Mouse (Mus musculus): ENCODE measurements at regions not wholly inside any gene's neighbourhood (a gene's known extent, or its start where the extent isn't known, plus 50 kb on each side); places are given as distances from the start of the nearest gene placed in this dataset.
"Not testable (repeated sequence)": the region's sequence is repeated elsewhere in the genome, so short reads cannot be mapped to it uniquely, and the experiment has no call there.

DNA sequence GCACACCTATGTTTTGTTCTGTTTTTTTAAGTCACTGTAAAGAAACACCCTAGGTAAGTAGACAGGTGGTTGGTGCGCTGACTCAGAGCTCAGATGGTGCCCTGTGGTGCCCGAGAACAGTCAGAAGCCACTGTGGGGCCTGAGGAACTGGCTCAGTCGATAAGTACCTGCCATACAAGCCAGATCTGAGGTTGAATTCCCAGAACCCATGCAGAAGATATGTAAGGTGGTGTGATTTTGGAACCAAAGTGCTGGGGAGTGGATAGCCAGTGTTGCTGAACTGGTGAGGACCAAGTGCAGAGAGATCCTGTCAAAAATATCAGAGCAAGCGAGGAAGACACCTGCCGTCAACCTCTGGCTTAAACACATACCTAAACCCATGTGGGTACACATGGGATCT, 65.4 kb downstream of the Chst1 start:
- no peak for DNase-seq

GRCm38 (mm10) chr2:92667192-92667591, 67.7 kb downstream of the Chst1 start:
- DNase-seq = no peak

DNA sequence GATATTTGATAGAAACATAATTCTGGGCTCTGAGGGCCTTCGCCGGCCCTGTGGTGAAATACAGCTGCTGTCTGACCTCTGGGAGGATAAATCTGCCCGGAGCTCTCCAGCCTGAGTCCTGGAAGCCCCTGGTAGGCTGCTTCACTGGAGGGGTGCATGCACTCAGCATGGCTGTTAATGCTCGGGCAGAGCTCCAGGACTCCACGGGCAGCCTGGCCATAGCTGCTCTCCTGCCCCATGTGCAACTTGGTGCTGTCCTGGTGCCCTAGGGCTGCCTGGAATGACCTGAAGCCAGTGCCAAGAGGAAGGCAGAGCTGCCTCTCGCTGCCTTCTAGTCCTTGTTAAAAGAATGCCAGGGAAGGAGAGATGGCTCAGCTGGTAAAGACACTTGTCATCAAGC, 68.2 kb downstream of the Chst1 start:
- DNase-seq = no peak

DNA sequence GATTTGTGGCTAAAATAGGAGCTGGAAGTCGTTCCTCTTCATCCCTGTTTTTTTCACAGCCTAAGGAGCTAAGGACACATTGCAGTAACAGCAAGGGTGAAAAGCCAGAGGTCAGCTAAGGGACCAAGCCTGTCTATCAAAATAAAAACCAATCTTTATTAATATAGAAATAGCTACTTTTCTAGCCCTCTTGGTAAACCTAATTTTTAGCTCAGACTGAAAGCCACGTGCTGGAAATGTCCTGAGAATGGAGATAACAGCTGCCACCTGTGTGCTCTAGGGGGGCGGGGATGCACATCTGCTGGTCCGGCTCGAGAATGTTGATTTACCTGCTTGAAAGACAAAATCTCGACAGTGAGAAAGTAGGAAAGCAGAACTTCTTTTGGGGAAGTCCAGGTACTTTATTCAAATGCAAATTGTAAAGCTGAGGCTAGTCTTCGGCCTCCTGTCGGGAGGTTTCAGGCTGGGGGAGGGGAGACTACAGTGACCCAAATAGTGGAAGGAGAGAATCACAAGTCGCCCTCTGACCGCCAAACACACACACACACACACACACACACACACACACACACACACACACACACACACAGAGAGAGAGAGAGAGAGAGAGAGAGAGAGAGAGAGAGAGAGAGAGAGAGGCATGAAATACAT, 70.0 kb downstream of the Chst1 start:
- DNase-seq = not testable (repeated sequence)

- DNase-seq = peak; percentile 10
Observed at GRCm38 (mm10) chr2:92671586-92671985, 72.1 kb downstream of the Chst1 start.

DNA sequence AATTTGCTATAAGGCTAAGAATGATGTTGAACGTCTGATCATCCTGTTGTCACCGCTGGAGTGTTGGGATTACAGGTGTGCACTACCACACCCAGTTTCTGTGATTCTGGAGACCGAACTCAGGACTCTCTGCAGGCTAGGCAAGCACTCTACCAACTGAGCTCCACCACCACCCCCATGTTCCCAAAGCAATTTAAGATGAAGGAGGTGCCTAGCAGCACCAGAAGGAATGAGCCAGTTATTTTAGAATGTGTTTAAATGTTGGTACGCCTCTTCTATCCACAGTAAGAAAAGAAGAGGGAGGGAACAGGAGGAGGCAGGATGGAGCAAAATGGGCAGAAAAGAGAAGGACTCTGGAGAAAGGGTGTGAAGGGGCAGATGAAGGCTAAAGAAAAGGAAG, 72.6 kb downstream of the Chst1 start:
- DNase-seq = no peak

GRCm38 (mm10) chr2:92673064-92673813, 73.7 kb downstream of the Chst1 start:
- no peak for DNase-seq

- no peak for DNase-seq
Observed at GRCm38 (mm10) chr2:92673931-92674330, 74.4 kb downstream of the Chst1 start.

DNA sequence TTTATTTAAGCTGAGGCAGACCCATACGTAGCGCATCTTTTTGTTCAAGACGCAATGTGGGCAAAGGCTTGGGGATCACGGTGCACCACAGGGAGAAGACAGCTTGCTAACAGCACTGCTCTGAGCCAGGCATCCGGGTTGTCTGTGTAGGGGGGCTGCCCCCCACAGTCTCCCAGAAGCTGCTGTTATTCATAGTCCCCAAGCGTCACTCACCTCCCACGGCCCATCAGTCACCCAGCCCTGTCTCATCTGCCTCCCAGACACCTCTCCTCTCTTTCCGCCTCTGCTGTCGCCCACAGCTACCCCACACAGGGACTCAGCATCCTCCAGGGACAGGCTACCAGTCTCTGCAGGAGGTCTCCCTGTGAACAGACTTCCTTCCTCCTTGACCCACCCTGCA, 75.7 kb downstream of the Chst1 start:
- DNase-seq = no peak

GRCm38 (mm10) chr2:92678276-92678930, 78.9 kb downstream of the Chst1 start:
- DNase-seq = no peak

DNA sequence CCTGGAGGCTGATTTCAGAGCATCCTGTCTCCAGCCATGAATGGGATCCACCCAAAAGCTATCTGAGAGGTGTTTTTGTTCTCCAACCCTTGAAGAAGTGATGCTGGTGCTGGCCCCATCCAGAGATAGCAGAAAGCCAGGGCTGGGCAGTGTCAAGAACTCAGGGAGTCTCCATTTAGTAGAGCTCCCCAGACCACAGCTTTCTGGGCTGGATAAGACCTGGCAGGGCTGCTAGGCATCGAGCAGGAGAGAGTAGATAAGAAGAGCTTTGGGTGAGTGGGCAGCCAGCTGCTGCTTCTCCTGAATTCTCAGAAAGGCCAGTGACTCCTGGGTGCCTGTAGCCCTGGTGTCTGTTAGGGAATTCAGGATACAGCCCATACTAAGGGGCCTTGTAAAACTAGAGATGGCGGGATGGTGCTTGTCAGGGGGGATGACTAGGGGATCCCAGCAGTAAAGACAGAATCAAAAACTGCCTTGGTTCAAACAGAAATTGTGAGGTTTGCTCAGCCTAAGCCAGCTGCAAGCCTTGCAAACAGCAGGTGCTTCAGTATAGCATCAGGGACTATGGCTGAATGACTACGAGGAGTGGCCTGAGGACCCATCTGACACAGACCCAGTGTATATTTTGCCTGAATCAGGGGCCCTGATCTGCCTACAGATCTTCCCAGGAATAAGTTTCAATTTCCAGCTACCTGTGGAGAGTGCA, 79.6 kb downstream of the Chst1 start:
- DNase-seq = no peak

DNA sequence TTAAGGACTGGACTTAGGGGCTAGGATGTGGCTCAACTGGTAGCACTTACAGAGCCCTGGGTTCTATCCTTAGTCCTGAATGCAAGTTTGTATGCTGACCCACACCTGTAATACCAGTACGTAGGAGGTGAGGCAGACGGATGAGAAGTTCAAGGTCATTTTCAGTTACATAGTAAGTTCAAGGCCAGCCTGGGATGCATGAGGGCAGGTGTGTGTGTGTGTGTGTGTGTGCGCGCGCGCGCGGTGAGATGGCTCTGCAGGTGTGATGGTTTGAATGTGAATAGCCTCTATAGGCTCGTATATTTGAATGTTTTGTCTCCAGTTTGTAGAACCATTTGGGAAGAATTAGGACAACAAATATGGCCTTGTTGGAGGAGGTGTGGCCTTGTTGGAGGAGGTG, 82.7 kb downstream of the Chst1 start:
- no peak for DNase-seq

GRCm38 (mm10) chr2:92687702-92688101, 88.2 kb downstream of the Chst1 start:
- no peak for DNase-seq

- no peak for DNase-seq
Observed at GRCm38 (mm10) chr2:92689203-92689602, 89.7 kb downstream of the Chst1 start.

- no peak for DNase-seq
Observed at GRCm38 (mm10) chr2:92690304-92690703, 90.8 kb downstream of the Chst1 start.

DNA sequence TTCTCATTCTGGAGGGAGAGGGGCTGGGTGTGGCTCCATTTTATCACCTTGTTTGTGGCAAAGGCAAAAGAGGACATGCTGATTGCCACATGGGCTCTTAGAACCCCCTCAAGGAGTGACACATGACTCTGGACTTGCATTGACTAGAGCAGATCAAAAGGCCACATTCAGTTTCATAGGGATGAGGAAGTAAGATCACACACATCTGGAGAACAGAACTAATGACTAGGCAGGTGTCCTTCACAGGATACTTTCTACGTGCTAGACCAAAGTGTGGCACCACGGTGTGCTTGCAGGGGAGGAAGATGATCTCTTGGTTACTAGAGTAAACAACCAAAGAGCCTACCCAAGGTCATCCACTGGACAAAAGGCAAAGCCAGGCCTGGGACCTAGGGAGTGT, 91.9 kb downstream of the Chst1 start:
- no peak for DNase-seq

GRCm38 (mm10) chr2:92692623-92693022, 93.1 kb downstream of the Chst1 start:
- peak; percentile 38 for DNase-seq

DNA sequence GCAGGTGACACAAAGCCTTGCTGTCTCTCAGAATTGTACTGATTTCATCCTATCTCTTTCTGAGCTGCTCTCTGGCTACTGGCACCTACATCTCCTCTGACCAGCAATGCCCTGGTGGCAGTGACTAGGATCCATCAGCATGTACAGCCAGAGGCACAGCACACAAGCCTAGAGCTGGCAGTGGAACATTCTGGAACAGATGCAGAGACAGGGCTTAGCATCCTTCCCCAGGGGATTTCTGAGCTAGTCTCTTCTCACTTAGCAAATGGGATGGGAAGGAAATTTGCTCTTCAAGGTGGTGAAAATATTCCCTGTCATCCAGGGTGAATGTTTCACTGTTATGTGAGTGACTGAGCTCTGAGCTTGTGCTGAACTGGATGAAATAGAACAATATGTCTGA, 93.5 kb downstream of the Chst1 start:
- no peak for DNase-seq

DNA sequence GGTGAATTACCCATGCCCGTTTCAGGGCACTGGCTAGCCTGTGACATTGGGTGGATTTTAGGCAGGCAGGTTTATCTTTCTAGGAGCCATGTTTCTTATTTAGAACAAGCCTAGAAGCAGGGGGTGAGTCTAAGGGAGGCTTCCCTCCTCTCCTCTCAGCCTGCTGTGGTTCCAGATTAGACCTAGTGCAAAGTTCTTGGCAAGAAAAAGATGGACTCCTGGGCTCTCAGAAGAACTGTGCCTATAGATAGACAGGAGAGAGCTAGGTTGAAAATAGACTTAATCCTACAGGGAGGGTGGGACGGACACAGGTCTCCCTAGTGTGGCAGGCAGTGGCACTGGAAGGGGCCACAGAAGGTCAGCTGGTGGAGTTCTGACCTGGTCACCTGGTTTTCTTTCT, 95.3 kb downstream of the Chst1 start:
- DNase-seq = no peak

DNA sequence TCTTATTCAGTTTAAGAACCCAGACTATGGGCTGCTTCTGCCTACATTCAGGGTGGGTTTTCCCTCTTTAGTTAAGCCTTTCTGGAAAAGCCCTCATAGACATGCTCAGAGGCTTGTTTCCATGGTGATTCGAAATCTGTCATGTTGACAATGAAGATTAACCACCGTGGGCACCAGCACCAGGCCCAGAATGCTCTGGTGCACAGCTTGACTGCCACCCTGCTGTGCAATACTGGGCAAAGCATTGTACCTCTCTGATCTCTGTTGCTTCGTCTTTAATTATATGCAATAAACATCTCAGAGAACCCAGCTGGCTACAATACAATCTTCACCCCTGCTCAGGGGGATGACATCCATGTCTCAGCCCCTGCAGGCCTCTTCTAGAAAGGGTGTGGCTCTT, 96.4 kb downstream of the Chst1 start:
- DNase-seq = no peak

DNA sequence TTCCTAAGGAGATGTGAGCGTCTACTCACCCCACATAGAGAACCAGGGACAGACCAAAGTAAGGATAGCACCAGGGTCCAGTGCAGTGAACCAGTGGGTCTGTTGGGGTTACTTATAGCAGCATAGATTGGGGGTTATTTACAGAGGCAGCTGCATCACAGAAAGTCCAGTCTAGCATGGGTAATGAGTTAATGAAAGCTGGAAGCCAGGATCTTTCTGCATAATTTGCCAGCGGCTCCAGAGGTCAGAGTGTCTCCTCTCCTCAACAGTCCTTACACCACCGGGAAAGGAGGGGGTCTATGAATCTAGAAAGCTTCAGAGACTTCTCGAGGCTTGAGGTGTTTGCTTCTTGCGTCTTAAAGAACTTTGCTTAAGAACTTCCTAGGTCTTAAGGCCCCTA, 98.2 kb downstream of the Chst1 start:
- no peak for DNase-seq

DNA sequence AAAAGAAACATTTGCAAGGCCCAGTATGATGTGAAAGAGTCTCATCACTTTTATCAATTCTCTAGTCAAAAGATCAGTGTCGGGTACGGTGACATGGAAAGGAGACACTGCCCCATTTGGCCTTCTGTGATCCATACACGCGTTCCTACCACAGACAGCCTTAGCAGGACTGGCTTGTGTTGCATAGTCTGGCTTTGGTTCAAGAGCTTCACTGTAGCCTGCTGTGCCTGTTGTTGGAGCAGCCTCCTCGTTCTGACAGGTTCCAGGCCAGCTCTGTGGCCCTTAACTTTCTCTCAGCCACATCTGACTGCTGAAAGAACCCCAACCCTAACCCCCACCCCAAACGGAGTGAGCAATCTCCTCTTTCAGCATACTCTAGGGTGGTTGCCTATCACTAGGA, 99.9 kb downstream of the Chst1 start:
- peak; percentile 10 for DNase-seq

DNA sequence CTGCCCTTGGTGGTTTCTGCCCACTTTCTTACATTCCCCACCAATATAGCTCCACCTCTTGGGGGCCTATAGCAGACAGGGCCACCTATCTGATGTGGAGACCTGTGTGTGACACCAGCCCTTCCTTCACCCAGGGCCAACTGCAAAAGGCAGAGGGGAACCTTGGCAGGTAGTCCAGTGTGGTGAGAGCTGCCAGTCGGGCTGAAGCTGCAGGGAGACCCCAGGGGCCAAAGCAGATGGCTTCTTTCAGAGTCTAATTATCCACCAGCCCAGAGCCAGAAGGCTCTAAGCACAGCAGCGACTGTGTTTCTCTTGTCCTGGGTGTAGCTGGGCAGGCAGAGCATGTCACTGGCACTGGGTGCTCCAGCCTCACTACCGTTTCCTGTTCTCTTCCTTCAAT, 104.5 kb downstream of the Chst1 start:
- DNase-seq = no peak

- no peak for DNase-seq
Observed at GRCm38 (mm10) chr2:92709668-92710067, 110.2 kb downstream of the Chst1 start.
